Mouse (Mus musculus) cerebellum, adult 2 months (tissue): Measurements from ENCODE around the gene Teddm2. TPM values are rescaled to one million over a fixed set of nuclear protein-coding genes. Genes with fewer than 3 reads are reported as not detected.
A peak's percentile ranks its signal among the peaks of the same experiment; 100 is the strongest.
"Not testable (repeated sequence)": the region's sequence is repeated elsewhere in the genome, so short reads cannot be mapped to it uniquely, and the experiment has no call there.

Experiments used
- DNase-seq, 2 experiments: peaks; one replicate each; pipeline ENCODE4 v3.0.0; 2021
- H3K27ac ChIP-seq: fragments of 200-500 bp; 2 replicates; pipeline ENCODE4 v1.5.1; 2012; ENCODE audit warnings: low read length, control low read depth, inconsistent platforms; ENCODE audit not compliant: insufficient read depth
- H3K27me3 ChIP-seq: fragments of 200-500 bp; 2 replicates; pipeline ENCODE4 v1.6.1; 2012; ENCODE audit warnings: inconsistent platforms, mild to moderate bottlenecking, low read length, moderate library complexity; ENCODE audit not compliant: control insufficient read depth, insufficient read depth
- H3K4me1 ChIP-seq: fragments of 200-500 bp; 2 replicates; pipeline ENCODE4 v1.6.1; 2011; ENCODE audit warnings: low read length; ENCODE audit not compliant: control insufficient read depth, insufficient read depth
- H3K4me3 ChIP-seq: fragments of 200-500 bp; replicated peaks from 2 replicates; pipeline ENCODE3; 2011; ENCODE audit warnings: mild to moderate bottlenecking, low read depth, low read length, control low read depth; ENCODE audit not compliant: insufficient read depth
- CTCF ChIP-seq: fragments of 200-500 bp; IDR thresholded peaks from 2 replicates; pipeline ENCODE4 v1.5.1; 2011; ENCODE audit warnings: low read depth, mild to moderate bottlenecking, control low read depth, low read length, moderate library complexity, borderline replicate concordance; ENCODE audit not compliant: insufficient read depth
- POLR2A ChIP-seq: fragments of 200-500 bp; IDR thresholded peaks from 2 replicates; pipeline ENCODE4 v1.6.1; 2011; ENCODE audit warnings: low read length, control low read depth, borderline replicate concordance; ENCODE audit not compliant: insufficient read depth
- WGBS: fragments of 180-500 bp; shearing (Covaris S2); methylation state at CpG from one replicate; pipeline ENCODE4 v1.1.7; 2018; 5-methylcytosine and 5-hydroxymethylcytosine counted together
- polyA plus RNA-seq: library from polyadenylated mRNA; depleted of rRNA; stranded (reverse); fragments of >200 nt; gene quantifications from 2 replicates; pipeline ENCODE4 v1.2.3, GENCODE M21; 2012

Gene Teddm2
- polyA plus RNA-seq, 1 experiment: 0.87 TPM

DNA sequence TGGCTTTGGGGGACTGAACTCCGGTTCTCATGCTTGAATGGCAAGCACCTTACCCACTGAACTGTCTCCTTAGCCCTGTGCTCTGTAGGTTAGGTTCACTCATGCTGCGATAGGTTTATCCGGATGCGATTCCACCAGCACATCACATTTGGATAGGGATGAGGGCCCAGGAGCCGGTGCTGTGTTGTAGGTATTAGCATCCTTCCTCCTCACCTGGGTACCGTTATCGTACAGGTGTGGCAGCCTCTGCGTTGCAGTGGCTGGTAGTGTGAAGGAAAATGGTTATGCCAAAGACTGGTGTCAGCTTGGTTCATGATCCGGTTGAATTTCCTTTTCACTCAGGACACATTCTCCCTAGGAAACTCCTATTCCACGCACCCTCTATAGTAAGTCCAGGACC is 9.9 kb downstream of the Teddm2 start:
- Histone ChIP-seq H3K27me3 (no peaks in the 10 kb centered on the region), H3K4me3 (no peak overlapping the region), H3K4me1 (no peaks in the 10 kb centered on the region), H3K27ac (no peak overlapping the region)
- TF ChIP-seq POLR2A (no peak), CTCF (no peak)
- 95% methylated on average over 10 of the region's 10 CpGs for WGBS
- no peak for DNase-seq

DNA sequence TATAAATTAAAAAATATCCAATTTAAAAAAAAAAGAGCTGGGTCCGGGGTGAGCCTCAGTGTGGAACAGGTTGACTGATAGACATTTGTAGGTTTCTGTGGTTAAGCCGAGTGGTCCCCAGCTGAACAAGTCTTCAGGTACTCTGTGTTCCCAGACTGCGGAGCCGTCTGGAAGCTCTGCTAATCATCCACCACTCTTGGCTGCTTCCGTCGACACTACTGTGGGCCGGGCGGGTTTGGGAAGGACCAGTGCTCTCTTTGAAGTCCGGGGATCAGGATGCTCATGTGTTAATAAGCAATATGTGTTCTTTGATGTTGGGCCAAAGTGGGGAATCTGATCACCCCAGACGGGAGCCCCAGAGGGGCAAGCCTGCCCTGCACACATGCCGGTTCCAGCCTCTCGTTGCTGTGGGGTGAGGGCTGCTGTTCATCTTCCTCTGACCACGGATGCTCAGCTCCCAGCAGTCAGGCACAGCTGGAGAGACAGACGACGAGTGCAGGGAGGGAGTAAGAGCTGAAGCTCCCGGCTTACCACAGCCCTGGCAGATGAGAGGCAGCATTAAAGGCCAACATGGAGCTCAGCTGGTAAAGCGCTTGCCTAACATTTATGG is 13.9 kb downstream of the Teddm2 start:
- Histone ChIP-seq H3K27ac (no peak overlapping the region), H3K4me1 (no peaks in the 10 kb centered on the region), H3K4me3 (no peak overlapping the region), H3K27me3 (no peaks in the 10 kb centered on the region)
- no peak for DNase-seq
- 32% methylated on average over 17 of the region's 17 CpGs for WGBS
- TF ChIP-seq CTCF (no peak), POLR2A (no peak)

DNA sequence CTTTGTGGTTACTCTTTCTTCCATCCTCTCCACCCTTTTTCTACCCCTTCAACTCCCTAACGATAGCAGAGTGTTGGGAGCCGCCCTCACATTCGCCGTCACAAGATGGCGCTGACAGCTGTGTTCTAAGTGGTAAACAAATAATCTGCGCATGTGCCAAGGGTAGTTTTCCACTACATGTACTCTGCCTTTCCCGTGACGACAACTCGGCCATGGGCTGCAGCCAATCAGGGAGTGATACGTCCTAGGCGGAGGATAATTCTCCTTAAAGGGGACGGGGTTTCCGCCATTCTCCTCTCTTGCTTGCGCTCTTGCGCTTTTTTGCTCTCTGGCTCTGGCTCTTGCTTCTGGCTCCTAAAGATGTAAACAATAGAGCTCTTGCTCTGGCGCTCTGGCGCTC is 19.6 kb downstream of the Teddm2 start:
- H3K4me1 ChIP-seq, DNase-seq, H3K27ac ChIP-seq, H3K4me3 ChIP-seq, H3K27me3 ChIP-seq: not testable (repeated sequence)
- WGBS: 94% methylated on average over 17 of the region's 17 CpGs

DNA sequence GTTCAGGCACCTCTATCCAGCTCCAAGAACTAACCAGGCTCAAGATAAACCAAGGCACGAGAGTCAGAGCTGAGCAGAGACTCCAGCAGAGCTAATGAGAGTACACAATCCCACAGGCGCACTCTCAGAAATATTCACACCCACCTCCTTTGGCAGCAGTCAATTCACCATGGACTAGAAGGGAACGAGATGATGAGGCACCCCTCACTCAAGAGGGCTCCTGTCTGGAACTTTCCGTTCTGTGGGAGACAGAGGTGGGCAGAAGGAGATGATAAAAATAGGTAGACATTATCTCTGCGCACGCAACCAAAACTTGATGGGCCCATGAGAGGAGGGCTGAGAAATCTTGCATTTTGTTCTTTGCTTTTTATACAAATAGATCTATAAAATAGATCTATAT is 26.0 kb downstream of the Teddm2 start, which contains the start of gene Teddm1b:
Gene Teddm1b, plus strand, starts transcription at position 301 of the 400 bp plus-strand sequence.
- no peaks in the 10 kb centered on the region for H3K4me1 ChIP-seq
- H3K4me3 ChIP-seq: no peak within 1 kb of the TSS
- no peaks in the 10 kb centered on the region for H3K27me3 ChIP-seq
- WGBS: 85% methylated on average over 6 of the region's 6 CpGs
- no peak for TF ChIP-seq CTCF
- no peak for TF ChIP-seq POLR2A
- H3K27ac ChIP-seq: no peak within 1 kb of the TSS
- DNase-seq: no peak

DNA sequence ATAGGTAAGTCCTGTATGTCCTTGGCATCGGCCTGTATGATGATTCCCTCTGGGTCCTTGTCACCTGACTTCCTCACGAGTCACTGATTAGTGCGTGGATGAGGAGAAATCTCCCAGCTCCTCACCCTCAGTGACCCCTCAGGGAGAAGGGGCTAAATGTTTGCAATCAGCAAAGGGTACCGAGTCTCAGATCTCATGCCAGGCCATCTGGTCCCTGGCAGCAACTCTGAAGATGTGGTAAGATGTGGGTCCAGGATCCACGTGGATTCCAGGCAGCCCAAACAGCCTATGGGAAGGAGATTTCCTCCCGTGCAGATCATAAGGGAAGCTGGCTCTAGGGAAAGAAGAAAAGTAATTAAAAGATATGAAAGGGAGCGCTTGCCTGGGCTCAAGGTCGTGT is 44.1 kb downstream of the Teddm2 start:
- Histone ChIP-seq H3K27me3 (no peaks in the 10 kb centered on the region), H3K4me3 (no peak overlapping the region), H3K4me1 (no peaks in the 10 kb centered on the region), H3K27ac (no peak overlapping the region)
- TF ChIP-seq POLR2A: no peak
- TF ChIP-seq CTCF: no peak
- WGBS: 37% methylated on average over 8 of the region's 8 CpGs
- no peak for DNase-seq

DNA sequence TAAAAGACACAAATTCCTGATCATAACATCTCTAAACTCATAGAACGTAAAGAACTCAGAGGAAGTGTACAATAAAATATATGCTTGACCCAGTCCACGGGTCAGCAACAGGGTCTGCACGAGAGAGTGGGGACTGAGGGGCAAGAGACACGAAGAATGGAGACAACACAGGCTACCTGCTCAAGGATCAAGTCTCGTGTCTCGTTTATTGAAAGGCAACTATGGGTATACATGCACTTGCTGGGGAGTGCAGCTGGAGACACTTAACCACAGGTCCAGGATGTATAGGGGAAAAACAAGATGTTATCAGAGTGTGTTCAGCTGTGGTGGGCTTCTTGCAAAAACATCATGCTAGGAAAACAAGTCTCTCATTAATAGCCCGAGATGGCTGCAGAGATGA is 47.3 kb downstream of the Teddm2 start:
- not testable (repeated sequence) for H3K27ac ChIP-seq, H3K4me1 ChIP-seq, H3K4me3 ChIP-seq, DNase-seq, H3K27me3 ChIP-seq
- WGBS: 87% methylated on average over 7 of the region's 7 CpGs

DNA sequence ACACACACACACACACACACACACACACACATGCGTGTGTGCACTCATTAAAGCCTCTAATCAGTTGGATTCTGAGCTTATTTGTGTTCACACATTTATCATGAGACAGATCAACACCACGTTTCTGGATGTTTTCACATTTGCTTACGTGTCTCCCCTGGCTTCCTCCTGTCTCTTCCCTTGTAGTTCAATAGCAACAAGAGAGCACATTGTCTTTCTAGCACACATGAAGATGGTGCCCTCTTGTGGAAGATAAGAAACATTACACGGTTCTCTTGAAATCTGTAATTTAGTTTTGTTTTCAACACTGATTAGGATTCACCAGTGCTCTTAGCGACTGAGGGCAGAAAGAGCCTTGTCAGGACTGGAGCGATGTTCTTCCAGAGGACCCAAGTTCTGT is 53.2 kb downstream of the Teddm2 start:
- H3K27me3 ChIP-seq: no peaks in the 10 kb centered on the region
- peak; percentile 21; the same call in 1 of the 2 replicates for TF ChIP-seq CTCF
- TF ChIP-seq POLR2A: no peak
- DNase-seq: no peak
- H3K4me3 ChIP-seq: no peak overlapping the region
- no peaks in the 10 kb centered on the region for H3K4me1 ChIP-seq
- no peak overlapping the region for H3K27ac ChIP-seq
- WGBS: 27% methylated on average over 6 of the region's 6 CpGs

DNA sequence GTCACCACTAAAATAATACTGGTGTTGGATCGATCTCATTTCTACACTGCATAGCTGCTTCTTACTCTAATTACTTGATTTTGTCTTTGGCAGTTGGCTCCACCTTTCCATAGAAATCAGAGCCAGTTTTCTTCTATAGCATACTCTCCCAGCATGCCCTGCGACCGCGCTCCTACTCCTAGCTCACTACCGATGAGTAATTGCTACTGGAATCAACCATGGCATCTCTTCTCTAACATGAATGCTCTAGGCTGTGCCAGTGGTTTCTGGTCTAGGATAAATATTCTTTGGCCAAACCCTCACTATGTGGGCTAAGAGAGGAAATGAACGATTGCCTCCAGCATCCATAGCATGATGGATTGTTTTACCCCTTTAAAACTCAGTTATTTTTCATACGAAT is 53.6 kb downstream of the Teddm2 start:
- WGBS: 89% methylated on average over 7 of the region's 7 CpGs

DNA sequence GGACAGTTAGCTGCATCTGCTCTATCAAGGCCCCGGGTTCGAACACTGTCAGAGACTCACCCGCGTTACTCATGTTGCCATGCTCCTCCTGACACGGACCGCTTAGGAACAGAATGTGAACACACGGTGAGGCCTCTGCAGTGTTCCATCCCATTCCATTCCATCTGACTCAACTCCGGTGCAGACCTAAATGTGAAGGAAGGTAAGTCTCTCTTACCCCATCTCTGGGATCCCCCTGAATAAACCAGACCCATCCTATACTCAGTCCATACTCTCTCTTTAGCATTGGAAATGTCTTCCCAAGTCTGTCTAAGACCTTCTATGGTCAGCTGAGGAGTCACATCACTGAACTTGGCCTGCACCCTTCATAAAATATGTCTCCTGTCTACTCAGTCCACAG is 56.0 kb downstream of the Teddm2 start, which contains the start of gene Rgsl1:
Gene Rgsl1, minus strand, starts transcription at position 101 of the 400 bp plus-strand sequence.
- 95% methylated on average over 8 of the region's 8 CpGs for WGBS

More for the DNA sequence above, 53.6 kb downstream of the Teddm2 start:
- no peak for DNase-seq
- no peak for TF ChIP-seq POLR2A
- no peak for TF ChIP-seq CTCF
- H3K4me1 ChIP-seq: no peaks in the 10 kb centered on the region
- no peak overlapping the region for H3K27ac ChIP-seq
- no peak overlapping the region for H3K4me3 ChIP-seq
- H3K27me3 ChIP-seq: no peaks in the 10 kb centered on the region

More for the DNA sequence above, 56.0 kb downstream of the Teddm2 start, which contains the start of gene Rgsl1:
- TF ChIP-seq CTCF (no peak), POLR2A (no peak)
- Histone ChIP-seq H3K4me3 (no peak within 1 kb of the TSS), H3K27me3 (no peaks in the 10 kb centered on the region), H3K27ac (no peak within 1 kb of the TSS), H3K4me1 (no peaks in the 10 kb centered on the region)
- DNase-seq: no peak
